In genomic region chr10:7673673-7674072, GRCm38 (mm10) we compare ENCODE assay signal across 9 mouse cellular contexts. TPM values are rescaled to one million over a fixed set of nuclear protein-coding genes. Genes with fewer than 3 reads are reported as not detected.
A peak's percentile ranks its signal among the peaks of the same experiment; 100 is the strongest.
DNase-seq lines count a peak whose midpoint lies in the region; ATAC-seq and TF ChIP-seq lines count a peak whose summit lies in the region.
"Had no signal": no experiment of that assay in that cellular context is flagged by ENCODE, and none has a peak within 500 bp of the region (broad histone marks: within the 10 kb centered on the region; RNA-seq: fewer than 3 reads in every experiment).

No protein-coding gene starts in this region.

- peak; percentile 34 for DNase-seq in hindbrain, embryonic 11.5 days (ENCODE audit: low spot score)
- no peak for DNase-seq in hindbrain, embryonic 10.5 days (ENCODE audit: low spot score)
- DNase-seq in liver, postnatal 0 days = no peak
- peak; percentile 50 for DNase-seq in thymus, postnatal 14 days
- DNase-seq in urinary bladder, postnatal 10 days (ENCODE audit: low spot score) = no peak
- DNase-seq in right cerebral cortex, postnatal 25 days = no peak

- H3K27ac ChIP-seq in hindbrain, embryonic 11.5 days (ENCODE audit: low read depth, low read length) = no peak overlapping the region
- H3K27ac ChIP-seq in hindbrain, embryonic 10.5 days = no peak overlapping the region
- H3K27ac ChIP-seq in liver, postnatal 0 days (ENCODE audit: low read depth) = no peak overlapping the region
- H3K27ac ChIP-seq: limb, embryonic 12.5 days had no signal

- TF ChIP-seq CTCF in E14TG2a.4 (conservative IDR thresholded peaks at IDR 0.05; ENCODE audit: low read length) = peak; percentile 71
- TF ChIP-seq CTCF in liver, postnatal 0 days (IDR thresholded peaks at IDR 0.05; ENCODE audit: low read depth) = peak; percentile 70

- H3K27me3 ChIP-seq in hindbrain, embryonic 11.5 days (ENCODE audit: control insufficient read depth, insufficient read depth, low read length) = no peaks in the 10 kb centered on the region
- no peaks in the 10 kb centered on the region for H3K27me3 ChIP-seq in hindbrain, embryonic 10.5 days (ENCODE audit: insufficient read depth, poor library complexity, severe bottlenecking)
- no peaks in the 10 kb centered on the region for H3K27me3 ChIP-seq in E14TG2a.4 (ENCODE audit: insufficient read depth, low read length)
- H3K27me3 ChIP-seq in liver, postnatal 0 days (ENCODE audit: insufficient read depth, low read length) = no peaks in the 10 kb centered on the region
- H3K27me3 ChIP-seq: limb, embryonic 12.5 days had no signal

- H3K36me3 ChIP-seq in hindbrain, embryonic 11.5 days (ENCODE audit: control insufficient read depth, insufficient read depth, low read length) = 0 out of 2 replicates have a peak, but pooled peaks cover 2% of the 10 kb centered on the region
- peaks cover 88% of the 10 kb centered on the region for H3K36me3 ChIP-seq in hindbrain, embryonic 10.5 days
- peaks cover 89% of the 10 kb centered on the region for H3K36me3 ChIP-seq in E14TG2a.4 (ENCODE audit: insufficient read depth, low read length)
- peaks cover 38% of the 10 kb centered on the region for H3K36me3 ChIP-seq in liver, postnatal 0 days (replicated peaks; ENCODE audit: insufficient read depth, low read length)

- no peak overlapping the region for H3K4me3 ChIP-seq in hindbrain, embryonic 11.5 days (ENCODE audit: low read depth, low read length)
- no peak overlapping the region for H3K4me3 ChIP-seq in hindbrain, embryonic 10.5 days
- no peak overlapping the region for H3K4me3 ChIP-seq in E14TG2a.4 (replicated peaks; ENCODE audit: low read length)
- no peak overlapping the region for H3K4me3 ChIP-seq in liver, postnatal 0 days (ENCODE audit: low read depth, low read length)
- H3K4me3 ChIP-seq: limb, embryonic 12.5 days had no signal

- WGBS in hindbrain, embryonic 11.5 days = 76% methylated on average over 1 of the region's 1 CpGs
- WGBS in hindbrain, embryonic 10.5 days = 71% methylated on average over 1 of the region's 1 CpGs
- 60% methylated on average over 1 of the region's 1 CpGs for WGBS in liver, postnatal 0 days (ENCODE audit: insufficient replicate concordance)

- H3K4me2 ChIP-seq in hindbrain, embryonic 11.5 days (replicated peaks; ENCODE audit: low read depth, low read length) = no peak overlapping the region
- no peak overlapping the region for H3K4me2 ChIP-seq in liver, postnatal 0 days (ENCODE audit: low read depth, low read length)
- H3K4me2 ChIP-seq: limb, embryonic 12.5 days had no signal

- ATAC-seq in hindbrain, embryonic 11.5 days (ENCODE audit: low FRiP score) = no peak
- peak; percentile 99 for ATAC-seq in common myeloid progenitor, adult 5-6 weeks (replicated peaks; ENCODE audit: low read depth, poor library complexity, severe bottlenecking)
- peak; percentile 71 for ATAC-seq in liver, postnatal 0 days

- no peaks in the 10 kb centered on the region for H3K4me1 ChIP-seq in hindbrain, embryonic 11.5 days (replicated peaks; ENCODE audit: control insufficient read depth, insufficient read depth, low read length)
- H3K4me1 ChIP-seq in hindbrain, embryonic 10.5 days (replicated peaks) = no peaks in the 10 kb centered on the region
- H3K4me1 ChIP-seq in E14TG2a.4 (replicated peaks; ENCODE audit: low read depth, low read length) = peaks cover 25% of the 10 kb centered on the region
- H3K4me1 ChIP-seq in liver, postnatal 0 days (ENCODE audit: insufficient read depth) = no peaks in the 10 kb centered on the region; the same call in 1 of the 2 replicates
- H3K4me1 ChIP-seq: limb, embryonic 12.5 days had no signal

- H3K9me3 ChIP-seq in hindbrain, embryonic 11.5 days (ENCODE audit: control insufficient read depth, low read length) = no peaks in the 10 kb centered on the region
- no peaks in the 10 kb centered on the region for H3K9me3 ChIP-seq in hindbrain, embryonic 10.5 days
- no peaks in the 10 kb centered on the region for H3K9me3 ChIP-seq in E14TG2a.4 (ENCODE audit: low read length)
- no peaks in the 10 kb centered on the region for H3K9me3 ChIP-seq in liver, postnatal 0 days (ENCODE audit: low read length)
- H3K9me3 ChIP-seq: limb, embryonic 12.5 days had no signal

- TF ChIP-seq EP300 in liver, postnatal 0 days (IDR thresholded peaks at IDR 0.05; ENCODE audit: low read depth) = no peak

- no peak overlapping the region for H3K9ac ChIP-seq in hindbrain, embryonic 11.5 days (ENCODE audit: low read depth, low read length)
- H3K9ac ChIP-seq in liver, postnatal 0 days (replicated peaks) = no peak overlapping the region
- H3K9ac ChIP-seq: limb, embryonic 12.5 days had no signal

RNA-seq across cellular contexts. Expression of gene Nup43, which starts 6.4 kb away (rescaled TPM):
- polyA plus RNA-seq in hindbrain, embryonic 11.5 days (2014; fragmentation: Nextera tagmentation; extraction: Ambion mirVana) = 62.3 and 68.1 TPM in 2 replicates
- 66.4 and 85.0 TPM in 2 replicates for polyA plus RNA-seq in hindbrain, embryonic 10.5 days (2016; fragmentation: Nextera tagmentation; extraction: Ambion mirVana)
- total RNA-seq in common myeloid progenitor, adult 5-6 weeks (2017) = 29.5 and 38.1 TPM in 2 replicates
- 12.4 and 13.7 TPM in 2 replicates for polyA plus RNA-seq in liver, postnatal 0 days (2015; fragmentation: Nextera tagmentation; extraction: Ambion mirVana)

RNA-seq across cellular contexts. Expression of gene Pcmt1, which starts 7.3 kb away (rescaled TPM):
- polyA plus RNA-seq in hindbrain, embryonic 11.5 days (2014; fragmentation: Nextera tagmentation; extraction: Ambion mirVana) = 145 and 146 TPM in 2 replicates
- polyA plus RNA-seq in hindbrain, embryonic 10.5 days (2016; fragmentation: Nextera tagmentation; extraction: Ambion mirVana) = 133 and 144 TPM in 2 replicates
- total RNA-seq in common myeloid progenitor, adult 5-6 weeks (2017) = 72.8 and 75.1 TPM in 2 replicates
- polyA plus RNA-seq in liver, postnatal 0 days (2015; fragmentation: Nextera tagmentation; extraction: Ambion mirVana) = 64.8 and 67.2 TPM in 2 replicates

RNA-seq across cellular contexts. Expression of gene Lats1, which starts 7.3 kb away (rescaled TPM):
- 15.5 and 16.1 TPM in 2 replicates for polyA plus RNA-seq in hindbrain, embryonic 11.5 days (2014; fragmentation: Nextera tagmentation; extraction: Ambion mirVana)
- polyA plus RNA-seq in hindbrain, embryonic 10.5 days (2016; fragmentation: Nextera tagmentation; extraction: Ambion mirVana) = 8.5 and 9.0 TPM in 2 replicates
- total RNA-seq in common myeloid progenitor, adult 5-6 weeks (2017) = 17.5 and 19.8 TPM in 2 replicates
- 2.1 and 2.5 TPM in 2 replicates for polyA plus RNA-seq in liver, postnatal 0 days (2015; fragmentation: Nextera tagmentation; extraction: Ambion mirVana)

RNA-seq across cellular contexts. Expression of gene Katna1, which starts 52.1 kb away (rescaled TPM):
- 66.5 and 68.7 TPM in 2 replicates for polyA plus RNA-seq in hindbrain, embryonic 11.5 days (2014; fragmentation: Nextera tagmentation; extraction: Ambion mirVana)
- 55.0 and 63.2 TPM in 2 replicates for polyA plus RNA-seq in hindbrain, embryonic 10.5 days (2016; fragmentation: Nextera tagmentation; extraction: Ambion mirVana)
- total RNA-seq in common myeloid progenitor, adult 5-6 weeks (2017) = 57.2 and 80.5 TPM in 2 replicates
- polyA plus RNA-seq in liver, postnatal 0 days (2015; fragmentation: Nextera tagmentation; extraction: Ambion mirVana) = 20.1 and 21.2 TPM in 2 replicates

Comparison
In these comparisons a context has a peak if more than half of its experiments do, and no peak if none do; other contexts are left out.
1. DNase-seq: peak in hindbrain, embryonic 11.5 days (single experiment) and thymus, postnatal 14 days (single experiment); none in hindbrain, embryonic 10.5 days (single experiment), liver, postnatal 0 days (single experiment), urinary bladder, postnatal 10 days (single experiment) and right cerebral cortex, postnatal 25 days (single experiment).